Mouse (Mus musculus) MEL (cell line): ENCODE measurements at regions not wholly inside any gene's neighbourhood (a gene's known extent, or its start where the extent isn't known, plus 50 kb on each side); places are given as distances from the start of the nearest gene placed in this dataset.

Experiments
- DNase-seq: peaks from one replicate; pipeline ENCODE4 v3.0.0; 2011; ENCODE audit warnings: low read depth, low spot score
- H3K27ac ChIP-seq: 2 replicates; pipeline ENCODE4 v1.5.1; 2012; ENCODE audit warnings: low read depth, mild to moderate bottlenecking, control low read depth, low read length, moderate library complexity; ENCODE audit not compliant: control insufficient read depth
- H3K27me3 ChIP-seq, 2 experiments: fragments of 150-350 bp in 1 of 2; sonication (generic) in 1 of 2; 2 replicates each; pipeline ENCODE4 v1.6.1; 2012; ENCODE audit warnings: low read length in 2 of 2, mild to moderate bottlenecking in 2 of 2, improper control_type of control experiment in 1 of 2, moderate library complexity in 1 of 2; ENCODE audit not compliant: insufficient read depth in 2 of 2, control insufficient read depth in 1 of 2
- H3K36me3 ChIP-seq, 2 experiments: 2 replicates each; pipeline ENCODE4 v1.6.1; 2012 to 2014; ENCODE audit warnings: low read length in 2 of 2, improper control_type of control experiment in 1 of 2, inconsistent platforms in 1 of 2, mild to moderate bottlenecking in 1 of 2; ENCODE audit not compliant: insufficient read depth in 2 of 2, control insufficient read depth in 1 of 2
- H3K4me1 ChIP-seq, 2 experiments: fragments of 150-350 bp in 1 of 2; sonication (generic) in 1 of 2; 2 replicates each; pipeline ENCODE4 v1.6.1; 2012; ENCODE audit warnings: low read length in 2 of 2, improper control_type of control experiment in 1 of 2, mild to moderate bottlenecking in 1 of 2; ENCODE audit not compliant: insufficient read depth in 2 of 2, control insufficient read depth in 1 of 2
- H3K4me3 ChIP-seq, 2 experiments: fragments of 150-350 bp in 1 of 2; sonication (generic) in 1 of 2; 2 replicates each; pipeline ENCODE4 v1.5.1; 2012; ENCODE audit warnings: low read depth in 2 of 2, low read length in 2 of 2, mild to moderate bottlenecking in 2 of 2, moderate library complexity in 2 of 2, control low read depth in 1 of 2, improper control_type of control experiment in 1 of 2; ENCODE audit not compliant: control insufficient read depth in 1 of 2, insufficient read depth in 1 of 2
- H3K79me2 ChIP-seq: 2 replicates; pipeline ENCODE4 v1.6.1; 2012; ENCODE audit warnings: mild to moderate bottlenecking, low read length, moderate library complexity; ENCODE audit not compliant: control insufficient read depth, poor library complexity, insufficient read depth
- H3K9ac ChIP-seq: 2 replicates; pipeline ENCODE4 v1.6.1; 2012; ENCODE audit warnings: low read depth, mild to moderate bottlenecking, control low read depth, low read length, moderate library complexity; ENCODE audit not compliant: control insufficient read depth, poor library complexity, severe bottlenecking
- H3K9me3 ChIP-seq: fragments of 150-350 bp; sonication (generic); replicated peaks from 2 replicates; pipeline ENCODE4 v1.6.1; 2012; ENCODE audit warnings: mild to moderate bottlenecking, low read length, improper control_type of control experiment, moderate library complexity; ENCODE audit not compliant: insufficient read depth
- CHD1 ChIP-seq: IDR thresholded peaks from 2 replicates; pipeline ENCODE4 v1.6.1; 2012; ENCODE audit warnings: low read depth, mild to moderate bottlenecking, inconsistent platforms, low read length, improper control_type of control experiment
- CHD2 ChIP-seq: IDR thresholded peaks from 2 replicates; pipeline ENCODE4 v1.6.1; 2011; ENCODE audit warnings: low read length, improper control_type of control experiment
- CTCF ChIP-seq, 3 experiments: IDR thresholded peaks in 2 of 3; conservative IDR thresholded peaks in 1 of 3; 2 replicates each; pipeline ENCODE4 v1.5.1; 2011 to 2012; ENCODE audit warnings: low read length in 3 of 3, low read depth in 2 of 3, mild to moderate bottlenecking in 2 of 3, improper control_type of control experiment in 1 of 3, inconsistent platforms in 1 of 3, mixed read lengths in 1 of 3, moderate library complexity in 1 of 3; ENCODE audit not compliant: control insufficient read depth in 1 of 3, insufficient read depth in 1 of 3, poor library complexity in 1 of 3, severe bottlenecking in 1 of 3
- ELF1 ChIP-seq: IDR thresholded peaks from 2 replicates; pipeline ENCODE4 v1.6.1; 2014; ENCODE audit warnings: low read depth, mild to moderate bottlenecking, inconsistent platforms, low read length, improper control_type of control experiment, moderate library complexity
- EP300 ChIP-seq, 2 experiments: IDR thresholded peaks; 2 replicates each; pipeline ENCODE4 v1.6.1; 2011; ENCODE audit warnings: improper control_type of control experiment in 2 of 2, low read length in 2 of 2, low read depth in 1 of 2, mild to moderate bottlenecking in 1 of 2
- ETS1 ChIP-seq: IDR thresholded peaks from 2 replicates; pipeline ENCODE4 v1.6.1; 2012; ENCODE audit warnings: low read depth, mild to moderate bottlenecking, inconsistent platforms, low read length, improper control_type of control experiment, moderate library complexity
- GATA1 ChIP-seq: IDR thresholded peaks from 2 replicates; pipeline ENCODE4 v1.6.1; 2011; ENCODE audit warnings: low read depth, low read length, improper control_type of control experiment
- HCFC1 ChIP-seq: IDR thresholded peaks from 2 replicates; pipeline ENCODE4 v1.6.1; 2012; ENCODE audit warnings: low read depth, mild to moderate bottlenecking, inconsistent platforms, low read length, improper control_type of control experiment, moderate library complexity
- JUND ChIP-seq: IDR thresholded peaks from 2 replicates; pipeline ENCODE4 v1.6.1; 2011; ENCODE audit warnings: low read depth, mild to moderate bottlenecking, improper control_type of control experiment, low read length
- MAFK ChIP-seq: IDR thresholded peaks from 2 replicates; pipeline ENCODE4 v1.6.1; 2011; ENCODE audit warnings: low read depth, mild to moderate bottlenecking, low read length, improper control_type of control experiment, borderline replicate concordance
- MAX ChIP-seq: IDR thresholded peaks from 2 replicates; pipeline ENCODE4 v1.6.1; 2011; ENCODE audit warnings: low read length, improper control_type of control experiment
- MEF2A ChIP-seq: IDR thresholded peaks from 2 replicates; pipeline ENCODE4 v1.6.1; 2014; ENCODE audit warnings: low read depth, mild to moderate bottlenecking, inconsistent platforms, low read length, improper control_type of control experiment; ENCODE audit not compliant: poor library complexity, insufficient replicate concordance, severe bottlenecking; ENCODE audit errors: extremely low read depth
- MXI1 ChIP-seq: IDR thresholded peaks from 2 replicates; pipeline ENCODE4 v1.6.1; 2011; ENCODE audit warnings: mild to moderate bottlenecking, low read depth, low read length, improper control_type of control experiment
- MYB ChIP-seq: IDR thresholded peaks from 2 replicates; pipeline ENCODE4 v1.6.1; 2011; ENCODE audit warnings: mild to moderate bottlenecking, low read depth, low read length, improper control_type of control experiment
- MYC ChIP-seq: IDR thresholded peaks from 2 replicates; pipeline ENCODE4 v1.6.1; 2011; ENCODE audit warnings: low read depth, mild to moderate bottlenecking, low read length, improper control_type of control experiment, moderate library complexity
- NELFE ChIP-seq: IDR thresholded peaks from 2 replicates; pipeline ENCODE4 v1.6.1; 2011; ENCODE audit warnings: low read depth, low read length, improper control_type of control experiment
- NRF1 ChIP-seq: IDR thresholded peaks from 2 replicates; pipeline ENCODE4 v1.6.1; 2014; ENCODE audit warnings: low read depth, mild to moderate bottlenecking, inconsistent platforms, low read length, improper control_type of control experiment, moderate library complexity; ENCODE audit not compliant: poor library complexity, insufficient read depth, severe bottlenecking
- POLR2A ChIP-seq, 2 experiments: IDR thresholded peaks; 2 replicates each; pipeline ENCODE4 v1.6.1; 2011 to 2012; ENCODE audit warnings: low read length in 2 of 2, mild to moderate bottlenecking in 2 of 2, control low read depth in 1 of 2, improper control_type of control experiment in 1 of 2, low read depth in 1 of 2, moderate library complexity in 1 of 2; ENCODE audit not compliant: control insufficient read depth in 1 of 2, insufficient read depth in 1 of 2, poor library complexity in 1 of 2
- POLR2AphosphoS5 ChIP-seq: IDR thresholded peaks from 2 replicates; pipeline ENCODE4 v1.6.1; 2012; ENCODE audit warnings: low read depth, borderline replicate concordance, mild to moderate bottlenecking, inconsistent platforms, low read length, moderate library complexity, mixed read lengths
- RAD21 ChIP-seq: IDR thresholded peaks from 2 replicates; pipeline ENCODE4 v1.6.1; 2011; ENCODE audit warnings: mild to moderate bottlenecking, low read depth, low read length, improper control_type of control experiment
- RCOR1 ChIP-seq: IDR thresholded peaks from 2 replicates; pipeline ENCODE4 v1.6.1; 2012; ENCODE audit warnings: low read depth, mild to moderate bottlenecking, inconsistent platforms, low read length, improper control_type of control experiment
- SIN3A ChIP-seq: IDR thresholded peaks from 2 replicates; pipeline ENCODE4 v1.6.1; 2012; ENCODE audit warnings: low read length, improper control_type of control experiment, inconsistent platforms
- SMC3 ChIP-seq: IDR thresholded peaks from 2 replicates; pipeline ENCODE4 v1.6.1; 2011; ENCODE audit warnings: low read depth, low read length, improper control_type of control experiment
- TAL1 ChIP-seq: IDR thresholded peaks from 2 replicates; pipeline ENCODE4 v1.6.1; 2012; ENCODE audit warnings: mild to moderate bottlenecking, inconsistent platforms, low read length, moderate library complexity, mixed read lengths
- TBP ChIP-seq: IDR thresholded peaks from 2 replicates; pipeline ENCODE4 v1.8.0; 2011; ENCODE audit warnings: low read depth, low read length, improper control_type of control experiment
- TCF12 ChIP-seq: IDR thresholded peaks from 2 replicates; pipeline ENCODE4 v1.6.1; 2014; ENCODE audit warnings: low read depth, mild to moderate bottlenecking, inconsistent platforms, low read length, improper control_type of control experiment, moderate library complexity
- UBTF ChIP-seq: IDR thresholded peaks from 2 replicates; pipeline ENCODE4 v1.6.1; 2012; ENCODE audit warnings: low read depth, mild to moderate bottlenecking, inconsistent platforms, low read length, improper control_type of control experiment, moderate library complexity, borderline replicate concordance; ENCODE audit not compliant: insufficient read depth
- USF1 ChIP-seq: IDR thresholded peaks from 2 replicates; pipeline ENCODE4 v1.6.1; 2014; ENCODE audit warnings: low read depth, mild to moderate bottlenecking, inconsistent platforms, low read length, improper control_type of control experiment, moderate library complexity
- USF2 ChIP-seq, 2 experiments: IDR thresholded peaks; 2 replicates each; pipeline ENCODE4 v1.6.1; 2011 to 2012; ENCODE audit warnings: improper control_type of control experiment in 2 of 2, low read length in 2 of 2, borderline replicate concordance in 1 of 2, inconsistent platforms in 1 of 2, low read depth in 1 of 2, mild to moderate bottlenecking in 1 of 2; ENCODE audit not compliant: insufficient read depth in 1 of 2
- ZC3H11A ChIP-seq: IDR thresholded peaks from 2 replicates; pipeline ENCODE4 v1.6.1; 2012; ENCODE audit warnings: low read depth, mild to moderate bottlenecking, inconsistent platforms, low read length, improper control_type of control experiment
- ZKSCAN1 ChIP-seq: IDR thresholded peaks from 2 replicates; pipeline ENCODE4 v1.6.1; 2012; ENCODE audit warnings: low read depth, mild to moderate bottlenecking, inconsistent platforms, low read length, improper control_type of control experiment, moderate library complexity
- ZMIZ1 ChIP-seq: IDR thresholded peaks from 2 replicates; pipeline ENCODE4 v1.6.1; 2012; ENCODE audit warnings: low read depth, mild to moderate bottlenecking, inconsistent platforms, low read length, improper control_type of control experiment, moderate library complexity

GRCm38 (mm10) chr19:15850722-15851121, 96.4 kb downstream of the Psat1 start (continued):
- TF ChIP-seq MYC (0 out of 2 replicates have a peak, but pooled peaks have one; percentile 20), MAX (no peak), RCOR1 (peak; percentile 69), USF2 (IDR thresholded peaks at IDR 0.05; ENCODE audit: borderline replicate concordance in 1 of 2, insufficient read depth in 1 of 2, low read depth in 1 of 2, low read length in 2 of 2) (no peak), SIN3A (peak; percentile 60; the same call in 1 of the 2 replicates), TAL1 (no peak), POLR2A (IDR thresholded peaks at IDR 0.05; ENCODE audit: control insufficient read depth in 1 of 2, insufficient read depth in 1 of 2, low read depth in 1 of 2, low read length in 2 of 2, poor library complexity in 1 of 2) (no peak), ZC3H11A (no peak), MAFK (no peak), ELF1 (no peak), TCF12 (peak; percentile 82), MXI1 (no peak)

DNA sequence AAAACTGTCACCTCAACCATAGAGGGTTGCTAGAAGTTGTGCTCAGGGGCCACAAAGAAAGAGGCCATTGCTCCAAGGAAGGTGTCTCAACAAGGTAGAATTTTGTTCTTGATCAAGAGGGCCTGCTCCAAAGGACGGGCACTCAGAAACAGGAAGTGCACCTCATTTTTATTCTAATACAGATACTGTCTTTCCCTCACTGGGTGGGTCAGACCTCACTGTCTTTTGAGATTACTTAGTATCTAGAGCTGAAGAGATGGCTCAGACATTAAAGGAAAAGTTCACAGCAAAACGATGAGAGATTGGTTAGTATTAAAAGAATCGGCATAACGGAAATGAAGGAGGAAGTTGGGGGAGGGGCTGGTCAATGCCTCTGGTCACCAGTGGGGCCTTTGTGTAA, 97.9 kb downstream of the Psat1 start:
- Histone ChIP-seq H3K79me2 (no peaks in the 10 kb centered on the region), H3K9ac (peak overlapping the region; percentile 32), H3K4me1 (peaks cover 40 to 41% of the 10 kb centered on the region in 2 experiments), H3K4me3 (no peak overlapping the region), H3K9me3 (no peaks in the 10 kb centered on the region), H3K27ac (peak overlapping the region; percentile 86), H3K27me3 (no peaks in the 10 kb centered on the region), H3K36me3 (peaks cover 0 to 42% of the 10 kb centered on the region in 2 experiments; a peak in 2 of 4 replicates)
- DNase-seq = peak; percentile 82
- TF ChIP-seq TBP = peak; percentile 53; the same call in 1 of the 2 replicates
- peak; percentile 78 to 87 for TF ChIP-seq EP300 (IDR thresholded peaks at IDR 0.05; ENCODE audit: low read depth in 1 of 2, low read length in 2 of 2)
- TF ChIP-seq RCOR1 = peak; percentile 68; the same call in 1 of the 2 replicates
- TF ChIP-seq MYC = peak; percentile 46; the same call in 1 of the 2 replicates
- peak; percentile 81 for TF ChIP-seq ETS1
- peak; percentile 41 for TF ChIP-seq TAL1
- no peak for TF ChIP-seq USF2 (IDR thresholded peaks at IDR 0.05; ENCODE audit: borderline replicate concordance in 1 of 2, insufficient read depth in 1 of 2, low read depth in 1 of 2, low read length in 2 of 2)
- no peak for TF ChIP-seq MEF2A
- no peak for TF ChIP-seq UBTF
- TF ChIP-seq MXI1 = no peak
- 0 out of 4 replicates have a peak, but pooled peaks of 1 of the 2 experiments have one; percentile 28 for TF ChIP-seq POLR2A (IDR thresholded peaks at IDR 0.05; ENCODE audit: control insufficient read depth in 1 of 2, insufficient read depth in 1 of 2, low read depth in 1 of 2, low read length in 2 of 2, poor library complexity in 1 of 2)
- TF ChIP-seq JUND = no peak
- 0 out of 2 replicates have a peak, but pooled peaks have one; percentile 40 for TF ChIP-seq MAX
- peak; percentile 74 for TF ChIP-seq SIN3A
- no peak for TF ChIP-seq CTCF (IDR thresholded peaks at IDR 0.05 in 2 of 3, conservative IDR thresholded peaks at IDR 0.05 in 1 of 3; ENCODE audit: control insufficient read depth in 1 of 3, insufficient read depth in 1 of 3, low read depth in 2 of 3, low read length in 3 of 3, poor library complexity in 1 of 3, severe bottlenecking in 1 of 3)
- TF ChIP-seq USF1 = no peak
- no peak for TF ChIP-seq ZKSCAN1
- peak; percentile 74 for TF ChIP-seq TCF12
- TF ChIP-seq HCFC1 = peak; percentile 52; the same call in 1 of the 2 replicates
- no peak for TF ChIP-seq NRF1
- TF ChIP-seq NELFE = no peak; the same call in 1 of the 2 replicates
- no peak for TF ChIP-seq POLR2AphosphoS5
- TF ChIP-seq CHD2 = no peak; the same call in 1 of the 2 replicates
- 0 out of 2 replicates have a peak, but pooled peaks have one; percentile 31 for TF ChIP-seq MAFK
- TF ChIP-seq SMC3 = no peak
- no peak for TF ChIP-seq RAD21
- peak; percentile 68 for TF ChIP-seq GATA1
- TF ChIP-seq CHD1 = no peak
- peak; percentile 39; the same call in 1 of the 2 replicates for TF ChIP-seq ZMIZ1
- TF ChIP-seq MYB = peak; percentile 41; the same call in 1 of the 2 replicates
